Mouse (Mus musculus) E14TG2a.4 (cell line): ENCODE measurements around the gene Cfap69.

Experiments
- CTCF ChIP-seq: conservative IDR thresholded peaks from 2 replicates; pipeline ENCODE4 v1.5.1; 2014; ENCODE audit warnings: low read length
- NANOG ChIP-seq: IDR thresholded peaks from 2 replicates; pipeline ENCODE4 v1.6.1; 2014; ENCODE audit warnings: borderline replicate concordance, low read length, mixed read lengths

- TF ChIP-seq CTCF: no peak
- TF ChIP-seq NANOG: no peak
These were observed 6.1 kb downstream of the Cfap69 start for GRCm38 (mm10) chr5:5657932-5658331.
